Mouse (Mus musculus): ENCODE measurements around the gene Gm9970. TPM values are rescaled to one million over a fixed set of nuclear protein-coding genes. Genes with fewer than 3 reads are reported as not detected.
A peak's percentile ranks its signal among the peaks of the same experiment; 100 is the strongest.

Gm9970 gene
- polyA plus RNA-seq, 1 experiment from 2014 or later, result 0.45 TPM

DNA sequence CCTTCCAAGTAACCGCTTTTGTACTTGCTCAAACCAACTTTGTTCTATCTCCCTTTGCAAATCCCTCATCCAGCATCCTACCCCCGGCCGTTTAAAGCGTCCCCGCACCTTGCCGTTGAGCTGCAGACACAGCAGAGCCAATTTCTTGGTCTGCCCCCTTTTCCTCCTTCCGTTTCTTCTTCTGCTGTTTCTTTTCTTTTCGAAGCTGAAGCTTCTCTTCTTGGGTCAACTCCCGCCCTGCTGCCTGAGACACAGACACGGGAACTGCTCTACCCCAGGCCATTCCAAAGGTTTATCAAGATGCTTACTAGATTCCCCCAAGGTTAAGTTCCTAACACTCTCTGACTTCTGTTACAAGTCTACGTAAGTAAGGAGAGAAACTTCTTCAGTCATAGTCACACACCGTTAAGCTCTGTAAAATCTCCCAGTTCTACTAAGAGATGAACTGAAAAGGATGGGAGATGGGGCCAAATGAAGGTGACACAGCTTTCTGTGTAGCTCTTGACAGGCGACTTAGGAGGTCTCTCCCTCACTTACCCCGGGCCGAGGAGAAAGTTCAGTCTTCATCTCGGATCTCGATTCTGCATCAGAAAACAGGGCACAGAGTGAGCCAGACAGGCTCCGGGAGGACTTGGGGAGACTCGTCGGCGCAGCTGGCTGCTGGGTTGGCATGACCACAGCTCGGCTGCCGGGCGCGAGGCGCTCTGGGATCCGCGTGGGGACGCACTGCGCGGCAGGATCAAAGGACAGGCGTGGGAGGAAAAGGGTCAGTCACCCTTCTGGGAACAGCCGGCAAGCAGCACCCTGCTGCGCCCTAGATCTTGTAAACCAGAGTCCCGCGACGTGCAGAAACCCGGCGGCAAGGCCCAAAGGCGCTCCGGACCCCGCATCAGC, 48.7 kb downstream of the Gm9970 start:
- Histone ChIP-seq H3K4me1 (peaks cover 23% of the 10 kb centered on the region), H3K9me3 (no peaks in the 10 kb centered on the region), H3K4me2 (peak overlapping the region; percentile 92), H3K9ac (peak overlapping the region; percentile 75), H3K36me3 (replicated peaks) (peaks cover 60% of the 10 kb centered on the region), H3K27me3 (replicated peaks) (no peaks in the 10 kb centered on the region), H3K4me3 (peak overlapping the region; percentile 95), H3K27ac (peak overlapping the region; percentile 89)
- peak; percentile 64 for ATAC-seq (replicated peaks)
- 15% methylated on average over 42 of the region's 42 CpGs for WGBS

Other genes with a start within 250 kb of the Gm9970 start
- 161 and 164 TPM in 2 replicates for gene Atraid, start 192.9 kb downstream of the Gm9970 start, polyA plus RNA-seq (2015; fragmentation: Nextera tagmentation; extraction: Ambion mirVana)
- 26.9 and 29.1 TPM in 2 replicates for gene Slc5a6, start 192.3 kb downstream of the Gm9970 start, polyA plus RNA-seq (2015; fragmentation: Nextera tagmentation; extraction: Ambion mirVana)
- 14.9 and 16.2 TPM in 2 replicates for gene Cad, start 186.5 kb downstream of the Gm9970 start, polyA plus RNA-seq (2015; fragmentation: Nextera tagmentation; extraction: Ambion mirVana)
- not detected in 2 replicates for gene Dnajc5g, start 134.9 kb downstream of the Gm9970 start, polyA plus RNA-seq (2015; fragmentation: Nextera tagmentation; extraction: Ambion mirVana)
- gene Slc30a3, start 133.0 kb downstream of the Gm9970 start, polyA plus RNA-seq (2015; fragmentation: Nextera tagmentation; extraction: Ambion mirVana), result 20.4 and 21.5 TPM in 2 replicates
- gene Trim54, start 124.5 kb downstream of the Gm9970 start, polyA plus RNA-seq (2015; fragmentation: Nextera tagmentation; extraction: Ambion mirVana), result not detected in 2 replicates
- gene Ucn, start 102.4 kb downstream of the Gm9970 start, polyA plus RNA-seq (2015; fragmentation: Nextera tagmentation; extraction: Ambion mirVana), result not detected in 2 replicates
- 51.5 and 57.8 TPM in 2 replicates for gene Mpv17, start 87.0 kb downstream of the Gm9970 start, polyA plus RNA-seq (2015; fragmentation: Nextera tagmentation; extraction: Ambion mirVana)
- 1.7 TPM in 2 replicates for gene Gm29609, start 61.3 kb downstream of the Gm9970 start, polyA plus RNA-seq (2015; fragmentation: Nextera tagmentation; extraction: Ambion mirVana)
- gene Gtf3c2, start 61.1 kb downstream of the Gm9970 start, polyA plus RNA-seq (2015; fragmentation: Nextera tagmentation; extraction: Ambion mirVana), result 72.3 and 73.6 TPM in 2 replicates
- gene Snx17, start 48.0 kb downstream of the Gm9970 start, polyA plus RNA-seq (2015; fragmentation: Nextera tagmentation; extraction: Ambion mirVana), result 125 and 126 TPM in 2 replicates
- gene Eif2b4, start 47.8 kb downstream of the Gm9970 start, polyA plus RNA-seq (2015; fragmentation: Nextera tagmentation; extraction: Ambion mirVana), result 85.0 and 92.1 TPM in 2 replicates
- gene Zfp513, start 38.9 kb downstream of the Gm9970 start, polyA plus RNA-seq (2015; fragmentation: Nextera tagmentation; extraction: Ambion mirVana), result 17.0 and 19.4 TPM in 2 replicates
- 191 and 200 TPM in 2 replicates for gene Ppm1g, start 20.5 kb downstream of the Gm9970 start, polyA plus RNA-seq (2015; fragmentation: Nextera tagmentation; extraction: Ambion mirVana)
- gene Nrbp1, start 368 bp downstream of the Gm9970 start, polyA plus RNA-seq (2015; fragmentation: Nextera tagmentation; extraction: Ambion mirVana), result 169 and 177 TPM in 2 replicates
- gene Krtcap3, start 10.5 kb upstream of the Gm9970 start, polyA plus RNA-seq (2015; fragmentation: Nextera tagmentation; extraction: Ambion mirVana), result 2.5 and 3.2 TPM in 2 replicates
- gene Ift172, start 49.9 kb upstream of the Gm9970 start, polyA plus RNA-seq (2015; fragmentation: Nextera tagmentation; extraction: Ambion mirVana), result 34.3 and 36.6 TPM in 2 replicates
- gene Fndc4, start 54.8 kb upstream of the Gm9970 start, polyA plus RNA-seq (2015; fragmentation: Nextera tagmentation; extraction: Ambion mirVana), result 107 and 113 TPM in 2 replicates
- gene Gckr, start 56.2 kb upstream of the Gm9970 start, polyA plus RNA-seq (2015; fragmentation: Nextera tagmentation; extraction: Ambion mirVana), result 0.50 and 0.74 TPM in 2 replicates
- 141 and 145 TPM in 2 replicates for gene Zfp512, start 211.2 kb upstream of the Gm9970 start, polyA plus RNA-seq (2015; fragmentation: Nextera tagmentation; extraction: Ambion mirVana)
- gene 4930548H24Rik, start 244.5 kb upstream of the Gm9970 start, polyA plus RNA-seq (2015; fragmentation: Nextera tagmentation; extraction: Ambion mirVana), result not detected in 2 replicates